Mouse (Mus musculus) liver, embryonic 14.5 days (tissue): ENCODE data around the gene Tmem184b. TPM values are rescaled to one million over a fixed set of nuclear protein-coding genes. Genes with fewer than 3 reads are reported as not detected.
A peak's percentile ranks its signal among the peaks of the same experiment; 100 is the strongest.

Experiments
- ATAC-seq: fragments of 200-750 bp; cut with Nextera tagmentation; 2 replicates; pipeline ENCODE4 v1.8.0; 2017; ENCODE audit warnings: moderate number of reproducible peaks, mild to moderate bottlenecking, moderate library complexity; ENCODE audit not compliant: insufficient read depth
- DNase-seq, 3 experiments: peaks; one replicate each; pipeline ENCODE4 v3.0.0-alpha.2; 2012 to 2013; ENCODE audit warnings: low read depth in 3 of 3, low spot score in 3 of 3
- H3K27ac ChIP-seq: fragments of 300-500 bp; sonication (generic); 2 replicates; pipeline ENCODE4 v1.5.1; 2014; ENCODE audit warnings: moderate library complexity, mild to moderate bottlenecking, control low read depth, inconsistent platforms
- H3K27me3 ChIP-seq: fragments of 300-500 bp; sonication (generic); 2 replicates; pipeline ENCODE4 v1.6.1; 2014; ENCODE audit warnings: mild to moderate bottlenecking, low read length, moderate library complexity; ENCODE audit not compliant: control insufficient read depth, insufficient read depth
- H3K36me3 ChIP-seq: fragments of 300-500 bp; sonication (generic); replicated peaks from 2 replicates; pipeline ENCODE4 v1.6.1; 2014; ENCODE audit warnings: low read depth; ENCODE audit not compliant: control insufficient read depth, insufficient read depth
- H3K4me1 ChIP-seq, 2 experiments: fragments of 200-500 bp in 1 of 2; fragments of 300-500 bp in 1 of 2; sonication (generic) in 1 of 2; replicated peaks; 2 replicates each; pipeline ENCODE4 v1.6.1; 2012 to 2014; ENCODE audit warnings: antibody characterized with exemption in 1 of 2, inconsistent platforms in 1 of 2, low read length in 1 of 2; ENCODE audit not compliant: control insufficient read depth in 2 of 2, insufficient read depth in 2 of 2
- H3K4me2 ChIP-seq: fragments of 300-500 bp; sonication (generic); 2 replicates; pipeline ENCODE4 v1.6.1; 2014; ENCODE audit warnings: low read depth, mild to moderate bottlenecking, control low read depth, moderate library complexity
- H3K4me3 ChIP-seq, 2 experiments: fragments of 200-500 bp in 1 of 2; fragments of 300-500 bp in 1 of 2; sonication (generic) in 1 of 2; 2 replicates each; pipeline ENCODE4 v1.5.1; 2012 to 2014; ENCODE audit warnings: low read depth in 2 of 2, low read length in 2 of 2, mild to moderate bottlenecking in 2 of 2, control low read depth in 1 of 2, inconsistent platforms in 1 of 2, moderate library complexity in 1 of 2; ENCODE audit not compliant: insufficient read depth in 1 of 2
- H3K9ac ChIP-seq: fragments of 300-500 bp; sonication (generic); replicated peaks from 2 replicates; pipeline ENCODE4 v1.6.1; 2014; ENCODE audit warnings: mild to moderate bottlenecking, control low read depth, moderate library complexity
- H3K9me3 ChIP-seq: fragments of 300-500 bp; sonication (generic); 2 replicates; pipeline ENCODE4 v1.6.1; 2016; ENCODE audit warnings: low read length, mixed read lengths; ENCODE audit not compliant: control insufficient read depth
- CTCF ChIP-seq: IDR thresholded peaks from 2 replicates; pipeline ENCODE4 v1.5.1; 2016; ENCODE audit warnings: antibody characterized with exemption, low read depth, control low read depth
- EP300 ChIP-seq: IDR thresholded peaks from 2 replicates; pipeline ENCODE4 v1.6.1; 2016; ENCODE audit warnings: antibody characterized with exemption, low read depth
- WGBS: fragments of 180-500 bp; shearing (Covaris S2); extraction: QIAGEN DNeasy Blood & Tissue Kit; methylation state at CpG from one replicate; pipeline ENCODE4 v1.1.7; 2014; ENCODE audit not compliant: insufficient replicate concordance; 5-methylcytosine and 5-hydroxymethylcytosine counted together
- polyA plus RNA-seq, 2 experiments: library from polyadenylated mRNA; depleted of rRNA in 1 of 2; stranded (reverse) in 1 of 2; unstranded in 1 of 2; fragments of >200 nt; fragmentation: Nextera tagmentation in 1 of 2; extraction: Ambion mirVana in 1 of 2; gene quantifications; 2 replicates each; pipeline versions ENCODE4 v1.2.1 to v1.2.3; 2012 to 2014

The Tmem184b gene
- polyA plus RNA-seq, 2 experiments: 5.7 to 7.2 TPM

GRCm38 (mm10) chr15:79402176-79402575 is 1.2 kb downstream of the Tmem184b start:
- no peak for DNase-seq
- H3K9ac ChIP-seq: no peak overlapping the region; the same call in 1 of the 2 replicates
- H3K9me3 ChIP-seq: no peaks in the 10 kb centered on the region
- no peak overlapping the region for H3K27ac ChIP-seq
- peak overlapping the region; percentile 61 to 73 for H3K4me3 ChIP-seq
- H3K4me2 ChIP-seq: peak overlapping the region; percentile 96
- WGBS: 28% methylated on average over 5 of the region's 5 CpGs
- H3K4me1 ChIP-seq: peaks cover 4 to 13% of the 10 kb centered on the region in 2 experiments
- ATAC-seq: no peak
- TF ChIP-seq CTCF: 0 out of 2 replicates have a peak, but pooled peaks have one; percentile 3
- TF ChIP-seq EP300: no peak
- no peaks in the 10 kb centered on the region for H3K27me3 ChIP-seq
- no peaks in the 10 kb centered on the region for H3K36me3 ChIP-seq

GRCm38 (mm10) chr15:79400975-79401365 is 2.4 kb downstream of the Tmem184b start:
- Histone ChIP-seq H3K9ac (no peak overlapping the region), H3K4me1 (peaks cover 4 to 17% of the 10 kb centered on the region in 2 experiments), H3K27me3 (no peaks in the 10 kb centered on the region), H3K27ac (no peak overlapping the region), H3K36me3 (no peaks in the 10 kb centered on the region), H3K4me3 (no peak overlapping the region), H3K9me3 (no peaks in the 10 kb centered on the region), H3K4me2 (no peak overlapping the region)
- TF ChIP-seq EP300 (no peak), CTCF (no peak)
- DNase-seq (no peak), ATAC-seq (no peak)
- 64% methylated on average over 7 of the region's 7 CpGs for WGBS

GRCm38 (mm10) chr15:79400134-79400974 is 3.0 kb downstream of the Tmem184b start:
- WGBS: 30% methylated on average over 6 of the region's 6 CpGs
- no peak for TF ChIP-seq EP300
- no peak for TF ChIP-seq CTCF
- H3K4me3 ChIP-seq: no peak overlapping the region
- no peaks in the 10 kb centered on the region for H3K27me3 ChIP-seq
- H3K9me3 ChIP-seq: no peaks in the 10 kb centered on the region
- H3K4me2 ChIP-seq: no peak overlapping the region
- ATAC-seq (no peak), DNase-seq (no peak)
- no peak overlapping the region for H3K27ac ChIP-seq
- H3K9ac ChIP-seq: no peak overlapping the region
- H3K36me3 ChIP-seq: no peaks in the 10 kb centered on the region
- peaks cover 4 to 19% of the 10 kb centered on the region in 2 experiments for H3K4me1 ChIP-seq

GRCm38 (mm10) chr15:79399231-79400052 is 3.9 kb downstream of the Tmem184b start:
- Histone ChIP-seq H3K4me3 (no peak overlapping the region), H3K4me2 (no peak overlapping the region), H3K27ac (no peak overlapping the region), H3K27me3 (no peaks in the 10 kb centered on the region), H3K9me3 (no peaks in the 10 kb centered on the region), H3K9ac (no peak overlapping the region), H3K36me3 (no peaks in the 10 kb centered on the region), H3K4me1 (peaks cover 4 to 19% of the 10 kb centered on the region in 2 experiments)
- no peak for ATAC-seq
- 73% methylated on average over 14 of the region's 14 CpGs for WGBS
- DNase-seq: no peak
- TF ChIP-seq EP300 (no peak), CTCF (no peak)

GRCm38 (mm10) chr15:79396736-79397135 is 6.6 kb downstream of the Tmem184b start:
- H3K9ac ChIP-seq: no peak overlapping the region
- TF ChIP-seq CTCF (peak; percentile 72), EP300 (no peak)
- H3K27ac ChIP-seq: no peak overlapping the region
- H3K4me2 ChIP-seq: no peak overlapping the region; the same call in 1 of the 2 replicates
- 19% methylated on average over 11 of the region's 11 CpGs for WGBS
- H3K27me3 ChIP-seq: no peaks in the 10 kb centered on the region
- DNase-seq (no peak), ATAC-seq (peak; percentile 21; the same call in 1 of the 2 replicates)
- no peaks in the 10 kb centered on the region for H3K36me3 ChIP-seq
- peaks cover 0 to 18% of the 10 kb centered on the region in 2 experiments; a peak in 2 of 4 replicates for H3K4me1 ChIP-seq
- no peaks in the 10 kb centered on the region for H3K9me3 ChIP-seq
- H3K4me3 ChIP-seq: no peak overlapping the region
